Mouse (Mus musculus) stomach, embryonic 14.5 days (tissue): ENCODE data around the gene Stk17b. TPM values are rescaled to one million over a fixed set of nuclear protein-coding genes. Genes with fewer than 3 reads are reported as not detected.
"Not testable (repeated sequence)": the region's sequence is repeated elsewhere in the genome, so short reads cannot be mapped to it uniquely, and the experiment has no call there.

Experiments used
- ATAC-seq: fragments of 200-750 bp; cut with Nextera tagmentation; 2 replicates; pipeline ENCODE4 v1.8.0; 2017; ENCODE audit warnings: low read depth, moderate TSS enrichment; ENCODE audit not compliant: insufficient number of reproducible peaks, insufficient read depth, low FRiP score
- H3K27ac ChIP-seq: fragments of 300-500 bp; sonication (generic); 2 replicates; pipeline ENCODE4 v1.5.1; 2014; ENCODE audit warnings: mild to moderate bottlenecking, low read length, moderate library complexity, mixed read lengths
- H3K27me3 ChIP-seq: fragments of 300-500 bp; sonication (generic); 2 replicates; pipeline ENCODE4 v1.6.1; 2014; ENCODE audit warnings: low read length, control low read depth, mixed read lengths; ENCODE audit not compliant: control insufficient read depth, insufficient read depth
- H3K36me3 ChIP-seq: fragments of 300-500 bp; sonication (generic); 2 replicates; pipeline ENCODE4 v1.6.1; 2014; ENCODE audit warnings: mild to moderate bottlenecking, control low read depth, low read length, moderate library complexity, mixed read lengths; ENCODE audit not compliant: control insufficient read depth, insufficient read depth
- H3K4me1 ChIP-seq: fragments of 300-500 bp; sonication (generic); 2 replicates; pipeline ENCODE4 v1.6.1; 2014; ENCODE audit warnings: low read length, control low read depth, mixed read lengths; ENCODE audit not compliant: control insufficient read depth, insufficient read depth
- H3K4me2 ChIP-seq: fragments of 300-500 bp; sonication (generic); replicated peaks from 2 replicates; pipeline ENCODE4 v1.6.1; 2014; ENCODE audit warnings: low read depth, low read length, control low read depth
- H3K4me3 ChIP-seq: fragments of 300-500 bp; sonication (generic); 2 replicates; pipeline ENCODE4 v1.5.1; 2014; ENCODE audit warnings: low read depth, low read length, control low read depth
- H3K9ac ChIP-seq: fragments of 300-500 bp; sonication (generic); replicated peaks from 2 replicates; pipeline ENCODE4 v1.6.1; 2014; ENCODE audit warnings: low read depth, mild to moderate bottlenecking, control low read depth, low read length, moderate library complexity, mixed read lengths
- H3K9me3 ChIP-seq: fragments of 300-500 bp; sonication (generic); 2 replicates; pipeline ENCODE4 v1.6.1; 2016; ENCODE audit warnings: low read depth, low read length, control low read depth; ENCODE audit not compliant: control insufficient read depth
- WGBS: fragments of 180-500 bp; shearing (Covaris S2); extraction: QIAGEN DNeasy Blood & Tissue Kit; methylation state at CpG from one replicate; pipeline ENCODE4 v1.1.7; 2014; 5-methylcytosine and 5-hydroxymethylcytosine counted together
- polyA plus RNA-seq: library from polyadenylated mRNA; unstranded; fragments of >200 nt; fragmentation: Nextera tagmentation; extraction: Ambion mirVana; gene quantifications from 2 replicates; pipeline ENCODE4 v1.2.1, GENCODE M21; 2014

The Stk17b gene
- polyA plus RNA-seq, 1 experiment from 2014 or later: 12.6 TPM

- WGBS: 87% methylated on average over 3 of the region's 3 CpGs
- Histone ChIP-seq H3K27ac (no peak overlapping the region), H3K9ac (no peak overlapping the region), H3K9me3 (no peaks in the 10 kb centered on the region), H3K36me3 (no peaks in the 10 kb centered on the region), H3K27me3 (no peaks in the 10 kb centered on the region), H3K4me2 (no peak overlapping the region), H3K4me3 (no peak overlapping the region), H3K4me1 (no peaks in the 10 kb centered on the region)
- ATAC-seq: no peak
Measured at GRCm38 (mm10) chr1:53736583-53736982, 48.4 kb downstream of the Stk17b start.

DNA sequence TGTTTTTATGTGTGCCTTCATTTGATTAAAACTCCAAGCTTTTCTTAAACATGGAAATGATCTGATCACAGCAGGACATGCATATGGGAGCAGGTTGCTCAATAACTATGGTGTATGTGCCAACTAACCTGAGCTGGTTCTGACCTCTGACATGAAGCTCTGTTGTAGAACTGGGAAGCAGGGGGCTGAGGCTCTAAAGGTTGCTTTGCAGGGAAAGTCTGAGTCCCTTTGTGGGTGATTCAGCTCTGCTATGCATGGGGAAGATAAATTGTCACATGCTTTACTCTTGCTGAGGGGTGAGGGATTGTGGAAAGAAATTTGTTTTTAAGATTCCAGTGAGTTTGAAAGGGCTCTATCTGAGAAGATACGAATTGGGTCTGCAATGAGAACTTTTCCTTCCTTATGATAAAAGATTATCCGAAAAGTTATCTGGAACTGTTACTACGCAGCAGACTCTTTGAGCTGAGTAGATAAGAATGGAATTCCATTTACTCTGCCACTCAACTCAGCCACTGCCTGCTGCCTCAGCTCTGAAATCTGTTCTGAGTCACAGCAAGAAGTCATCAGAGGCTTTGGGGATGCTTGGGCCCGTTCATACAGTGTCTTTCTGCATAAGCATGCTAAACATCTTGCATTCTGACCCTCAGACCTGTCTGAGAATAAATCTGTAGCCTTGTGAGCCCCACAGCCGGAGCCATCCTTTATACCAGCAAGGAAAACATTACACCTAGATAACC lies 56.4 kb downstream of the Stk17b start:
- ATAC-seq: no peak
- no peaks in the 10 kb centered on the region for H3K4me1 ChIP-seq
- 41% methylated on average over 5 of the region's 5 CpGs for WGBS
- no peak overlapping the region for H3K4me3 ChIP-seq
- no peak overlapping the region for H3K27ac ChIP-seq
- no peaks in the 10 kb centered on the region for H3K27me3 ChIP-seq
- H3K4me2 ChIP-seq: no peak overlapping the region
- H3K9ac ChIP-seq: no peak overlapping the region
- no peaks in the 10 kb centered on the region for H3K36me3 ChIP-seq
- no peaks in the 10 kb centered on the region for H3K9me3 ChIP-seq

GRCm38 (mm10) chr1:53726883-53727282 lies 58.1 kb downstream of the Stk17b start:
- Histone ChIP-seq H3K4me2 (no peak overlapping the region), H3K27me3 (no peaks in the 10 kb centered on the region), H3K9ac (no peak overlapping the region), H3K4me3 (no peak overlapping the region), H3K9me3 (no peaks in the 10 kb centered on the region), H3K27ac (no peak overlapping the region), H3K36me3 (no peaks in the 10 kb centered on the region), H3K4me1 (no peaks in the 10 kb centered on the region)
- ATAC-seq: no peak
- WGBS: 94% methylated on average over 2 of the region's 2 CpGs

DNA sequence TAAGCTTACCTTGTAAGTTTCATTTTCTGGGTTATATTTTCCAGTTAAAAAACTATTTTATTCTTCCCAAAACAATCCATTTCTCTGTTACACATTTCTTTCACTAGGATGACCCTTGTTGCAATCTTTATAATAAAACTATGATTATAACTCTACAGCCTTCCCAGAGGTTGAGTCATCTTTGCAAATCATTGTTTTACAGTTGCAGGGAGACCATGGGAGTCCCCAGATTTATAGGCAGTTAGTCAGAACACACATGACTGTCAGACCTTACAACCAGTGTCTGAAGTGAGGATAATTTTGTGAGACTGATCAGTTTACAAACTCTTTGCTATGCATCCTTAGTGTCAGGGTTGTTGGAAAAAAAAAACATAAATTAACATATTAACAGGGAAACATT lies 63.7 kb downstream of the Stk17b start:
- H3K27ac ChIP-seq: no peak overlapping the region
- ATAC-seq: no peak
- H3K27me3 ChIP-seq: no peaks in the 10 kb centered on the region
- H3K36me3 ChIP-seq: no peaks in the 10 kb centered on the region
- H3K9ac ChIP-seq: no peak overlapping the region
- no peak overlapping the region for H3K4me3 ChIP-seq
- H3K4me1 ChIP-seq: no peaks in the 10 kb centered on the region
- H3K4me2 ChIP-seq: no peak overlapping the region
- H3K9me3 ChIP-seq: no peaks in the 10 kb centered on the region

DNA sequence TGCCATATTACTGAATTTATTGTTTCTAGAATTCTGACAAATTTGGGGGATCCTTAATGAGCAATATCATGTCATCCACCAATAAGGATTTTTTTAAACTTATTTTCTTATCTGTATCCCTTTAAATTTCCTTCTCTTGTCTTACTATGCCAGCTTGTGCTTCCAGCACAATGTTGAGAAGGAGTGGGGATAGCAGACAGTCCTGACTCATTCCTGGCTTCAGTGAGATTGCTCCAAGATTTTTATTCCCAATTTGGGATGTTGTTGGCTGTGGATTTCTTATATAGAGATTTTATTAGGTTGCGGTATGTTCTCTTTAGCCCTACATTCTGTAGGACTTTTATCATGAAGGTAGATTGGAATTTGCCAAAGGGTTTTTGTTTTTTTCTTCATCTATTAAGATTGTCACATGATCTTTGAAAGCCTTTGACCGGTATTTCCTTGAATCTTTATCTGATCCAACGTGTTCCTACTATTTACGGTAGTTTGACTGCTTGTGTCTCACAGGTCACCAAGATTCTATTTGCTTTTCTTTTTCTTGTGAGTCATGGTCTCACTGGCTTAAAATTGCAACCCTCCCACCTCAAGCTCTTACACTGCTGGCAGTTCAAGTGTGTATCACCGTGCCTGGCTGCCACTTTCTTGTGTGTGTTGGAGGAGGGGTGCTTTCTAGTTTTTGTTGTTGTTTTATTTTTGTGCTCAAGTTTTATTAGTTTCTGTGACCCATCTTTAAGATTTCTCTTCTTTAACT lies 64.2 kb downstream of the Stk17b start:
- WGBS: 61% methylated on average over 5 of the region's 5 CpGs
- no peaks in the 10 kb centered on the region for H3K27me3 ChIP-seq
- no peaks in the 10 kb centered on the region for H3K36me3 ChIP-seq
- H3K4me1 ChIP-seq: no peaks in the 10 kb centered on the region
- H3K27ac ChIP-seq: no peak overlapping the region
- H3K9me3 ChIP-seq: no peaks in the 10 kb centered on the region
- H3K4me3 ChIP-seq: no peak overlapping the region
- no peak overlapping the region for H3K9ac ChIP-seq
- no peak overlapping the region for H3K4me2 ChIP-seq
- ATAC-seq: 0 out of 2 replicates have a peak, but pooled peaks have one; percentile 46

DNA sequence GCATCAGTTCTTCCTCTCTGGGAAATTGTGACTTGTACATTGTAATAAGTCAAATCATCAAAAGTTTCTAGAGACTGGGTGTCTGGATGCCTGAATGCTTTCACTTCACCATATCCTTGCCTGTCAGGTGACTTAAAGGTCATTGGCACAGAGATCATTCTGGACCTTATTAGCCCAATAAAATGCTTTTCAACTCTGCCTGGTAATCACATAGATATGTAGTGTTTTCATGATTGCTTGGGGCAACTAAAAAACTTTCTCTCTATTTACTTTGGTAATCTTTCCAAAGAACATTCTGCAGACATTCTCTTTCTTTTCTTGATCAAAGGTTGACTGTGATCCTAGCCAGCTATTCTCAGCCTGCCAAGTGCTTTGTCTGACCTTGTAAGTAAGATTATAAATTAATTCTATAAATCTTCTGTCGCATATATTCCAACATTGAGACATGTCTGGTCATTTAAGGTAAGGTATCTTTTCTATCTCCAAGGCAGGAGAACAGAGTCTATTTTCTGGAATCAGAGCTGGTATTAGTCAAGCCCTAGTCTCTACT lies 69.0 kb downstream of the Stk17b start:
- Histone ChIP-seq H3K36me3 (no peaks in the 10 kb centered on the region), H3K4me2 (no peak overlapping the region), H3K9ac (no peak overlapping the region), H3K4me1 (no peaks in the 10 kb centered on the region), H3K27ac (no peak overlapping the region), H3K4me3 (no peak overlapping the region), H3K9me3 (no peaks in the 10 kb centered on the region), H3K27me3 (no peaks in the 10 kb centered on the region)
- WGBS: 67% methylated on average over 1 of the region's 1 CpGs
- no peak for ATAC-seq

GRCm38 (mm10) chr1:53715446-53715845 lies 69.6 kb downstream of the Stk17b start:
- Histone ChIP-seq H3K4me2 (no peak overlapping the region), H3K9me3 (no peaks in the 10 kb centered on the region), H3K36me3 (no peaks in the 10 kb centered on the region), H3K27me3 (no peaks in the 10 kb centered on the region), H3K4me3 (no peak overlapping the region), H3K27ac (no peak overlapping the region), H3K9ac (no peak overlapping the region), H3K4me1 (no peaks in the 10 kb centered on the region)
- 3% methylated on average over 4 of the region's 4 CpGs for WGBS
- ATAC-seq: no peak

DNA sequence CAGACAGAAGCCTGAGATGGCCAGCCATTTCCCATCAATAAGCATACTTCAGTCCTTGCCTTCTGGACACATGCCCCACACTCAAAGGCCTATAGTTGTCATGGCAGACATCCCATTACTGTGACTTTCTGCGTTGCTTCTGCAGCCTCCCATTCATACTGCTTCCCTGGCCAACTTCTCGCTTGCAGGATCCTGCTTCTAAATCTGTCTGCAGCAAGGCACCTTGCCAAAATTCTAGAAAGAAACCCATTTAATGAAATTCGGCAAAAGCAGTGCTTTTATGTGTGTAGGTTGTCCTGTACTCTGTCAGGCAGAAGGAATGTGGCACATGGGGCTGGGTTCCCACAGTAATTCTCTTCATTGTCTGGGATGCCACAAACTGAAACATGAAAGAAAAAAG lies 71.6 kb downstream of the Stk17b start:
- not testable (repeated sequence) for H3K36me3 ChIP-seq, ATAC-seq, H3K4me2 ChIP-seq, H3K27me3 ChIP-seq, H3K4me3 ChIP-seq, H3K9me3 ChIP-seq, H3K4me1 ChIP-seq, H3K27ac ChIP-seq, H3K9ac ChIP-seq
- 35% methylated on average over 2 of the region's 3 CpGs for WGBS
